Mouse (Mus musculus) heart, embryonic 13.5 days (tissue): Measurements from ENCODE around the gene Tmem206. TPM values are rescaled to one million over a fixed set of nuclear protein-coding genes. Genes with fewer than 3 reads are reported as not detected.

ENCODE experiments used
- ATAC-seq: fragments of 200-750 bp; cut with Nextera tagmentation; 2 replicates; pipeline ENCODE4 v1.8.0; 2017; ENCODE audit warnings: moderate TSS enrichment; ENCODE audit not compliant: insufficient number of reproducible peaks, low FRiP score, low TSS enrichment; ENCODE audit errors: extremely low read depth
- H3K27ac ChIP-seq: fragments of 300-500 bp; sonication (generic); replicated peaks from 2 replicates; pipeline ENCODE4 v1.5.1; 2015; ENCODE audit warnings: moderate library complexity, mild to moderate bottlenecking, inconsistent platforms
- H3K27me3 ChIP-seq: fragments of 300-500 bp; sonication (generic); replicated peaks from 2 replicates; pipeline ENCODE4 v1.6.1; 2015; ENCODE audit warnings: mild to moderate bottlenecking, inconsistent platforms
- H3K36me3 ChIP-seq: fragments of 300-500 bp; sonication (generic); 2 replicates; pipeline ENCODE4 v1.6.1; 2015; ENCODE audit warnings: mild to moderate bottlenecking, inconsistent platforms
- H3K4me1 ChIP-seq: fragments of 300-500 bp; sonication (generic); 2 replicates; pipeline ENCODE4 v1.6.1; 2015; ENCODE audit warnings: inconsistent platforms
- H3K4me2 ChIP-seq: fragments of 300-500 bp; sonication (generic); 2 replicates; pipeline ENCODE4 v1.6.1; 2015; ENCODE audit warnings: inconsistent platforms, mild to moderate bottlenecking, moderate library complexity
- H3K4me3 ChIP-seq: fragments of 300-500 bp; sonication (generic); 2 replicates; pipeline ENCODE4 v1.5.1; 2015; ENCODE audit warnings: moderate library complexity, mild to moderate bottlenecking, inconsistent platforms
- H3K9ac ChIP-seq: fragments of 300-500 bp; sonication (generic); 2 replicates; pipeline ENCODE4 v1.6.1; 2015; ENCODE audit warnings: inconsistent platforms, mild to moderate bottlenecking, moderate library complexity
- H3K9me3 ChIP-seq: fragments of 300-500 bp; sonication (generic); 2 replicates; pipeline ENCODE4 v1.6.1; 2016; ENCODE audit warnings: inconsistent platforms
- WGBS: fragments of 180-500 bp; shearing (Covaris S2); methylation state at CpG from one replicate; pipeline ENCODE4 v1.1.7; 2015; ENCODE audit warnings: mixed read lengths; 5-methylcytosine and 5-hydroxymethylcytosine counted together
- polyA plus RNA-seq: library from polyadenylated mRNA; unstranded; fragments of >200 nt; fragmentation: Nextera tagmentation; extraction: Ambion mirVana; gene quantifications from 2 replicates; pipeline ENCODE4 v1.2.1, GENCODE M21; 2015

Gene Tmem206
- polyA plus RNA-seq, 1 experiment from 2014 or later, result 16.2 TPM

- no peak for ATAC-seq
Measured at GRCm38 (mm10) chr1:191381955-191382736, 56.4 kb downstream of the Tmem206 start.

GRCm38 (mm10) chr1:191384786-191385430, 59.2 kb downstream of the Tmem206 start:
- H3K4me2 ChIP-seq, result no peak overlapping the region
- ATAC-seq, result no peak
- peaks cover 18% of the 10 kb centered on the region for H3K4me1 ChIP-seq
- WGBS, result 88% methylated on average over 10 of the region's 10 CpGs
- no peaks in the 10 kb centered on the region for H3K27me3 ChIP-seq
- H3K9me3 ChIP-seq, result no peaks in the 10 kb centered on the region
- H3K27ac ChIP-seq, result no peak overlapping the region
- H3K4me3 ChIP-seq, result no peak overlapping the region
- H3K36me3 ChIP-seq, result peaks cover 6% of the 10 kb centered on the region; the same call in 1 of the 2 replicates
- no peak overlapping the region for H3K9ac ChIP-seq

More at GRCm38 (mm10) chr1:191381955-191382736, 56.4 kb downstream of the Tmem206 start:
- H3K9ac ChIP-seq, result no peak overlapping the region
- H3K27me3 ChIP-seq, result no peaks in the 10 kb centered on the region
- 69% methylated on average over 11 of the region's 11 CpGs for WGBS
- peaks cover 22% of the 10 kb centered on the region for H3K4me1 ChIP-seq
- no peak overlapping the region; the same call in 1 of the 2 replicates for H3K27ac ChIP-seq
- no peak overlapping the region for H3K4me3 ChIP-seq
- H3K9me3 ChIP-seq, result no peaks in the 10 kb centered on the region
- H3K36me3 ChIP-seq, result peaks cover 6% of the 10 kb centered on the region; the same call in 1 of the 2 replicates
- H3K4me2 ChIP-seq, result no peak overlapping the region

GRCm38 (mm10) chr1:191391311-191391710, 65.6 kb downstream of the Tmem206 start:
- Histone ChIP-seq H3K27ac (peak overlapping the region; percentile 15; the same call in 1 of the 2 replicates), H3K4me1 (peaks cover 35% of the 10 kb centered on the region), H3K36me3 (no peaks in the 10 kb centered on the region), H3K9me3 (no peaks in the 10 kb centered on the region), H3K9ac (0 out of 2 replicates have a peak overlapping the region, but pooled peaks have one; percentile 15), H3K4me3 (no peak overlapping the region), H3K27me3 (no peaks in the 10 kb centered on the region), H3K4me2 (peak overlapping the region; percentile 26)
- no peak for ATAC-seq
- WGBS, result 13% methylated on average over 3 of the region's 3 CpGs

GRCm38 (mm10) chr1:191393536-191393935, 67.8 kb downstream of the Tmem206 start:
- no peak overlapping the region for H3K27ac ChIP-seq
- no peaks in the 10 kb centered on the region for H3K9me3 ChIP-seq
- no peak for ATAC-seq
- H3K27me3 ChIP-seq, result no peaks in the 10 kb centered on the region
- peaks cover 38% of the 10 kb centered on the region for H3K4me1 ChIP-seq
- H3K4me3 ChIP-seq, result no peak overlapping the region
- H3K36me3 ChIP-seq, result no peaks in the 10 kb centered on the region
- WGBS, result 58% methylated on average over 3 of the region's 3 CpGs
- no peak overlapping the region for H3K9ac ChIP-seq
- peak overlapping the region; percentile 81 for H3K4me2 ChIP-seq

- no peaks in the 10 kb centered on the region for H3K36me3 ChIP-seq
- H3K9me3 ChIP-seq, result no peaks in the 10 kb centered on the region
- H3K9ac ChIP-seq, result peak overlapping the region; percentile 98
- no peak for ATAC-seq
- peak overlapping the region; percentile 81 for H3K4me2 ChIP-seq
- no peaks in the 10 kb centered on the region for H3K27me3 ChIP-seq
- H3K27ac ChIP-seq, result no peak overlapping the region
- peak overlapping the region; percentile 78 for H3K4me3 ChIP-seq
- WGBS, result 27% methylated on average over 2 of the region's 2 CpGs
- peaks cover 38% of the 10 kb centered on the region for H3K4me1 ChIP-seq
Measured at GRCm38 (mm10) chr1:191394126-191394525, 68.4 kb downstream of the Tmem206 start.

GRCm38 (mm10) chr1:191395200-191395599, 69.5 kb downstream of the Tmem206 start:
- 6% methylated on average over 1 of the region's 1 CpGs for WGBS
- no peak overlapping the region for H3K27ac ChIP-seq

GRCm38 (mm10) chr1:191395871-191396433, 70.2 kb downstream of the Tmem206 start:
- ATAC-seq, result no peak
- H3K4me3 ChIP-seq, result peak overlapping the region; percentile 78
- 1% methylated on average over 34 of the region's 43 CpGs for WGBS

More at GRCm38 (mm10) chr1:191395200-191395599, 69.5 kb downstream of the Tmem206 start:
- peaks cover 40% of the 10 kb centered on the region for H3K4me1 ChIP-seq
- H3K4me2 ChIP-seq, result peak overlapping the region; percentile 81
- H3K9ac ChIP-seq, result peak overlapping the region; percentile 98
- no peaks in the 10 kb centered on the region for H3K36me3 ChIP-seq
- H3K27me3 ChIP-seq, result no peaks in the 10 kb centered on the region
- ATAC-seq, result no peak
- H3K4me3 ChIP-seq, result peak overlapping the region; percentile 78
- no peaks in the 10 kb centered on the region for H3K9me3 ChIP-seq

GRCm38 (mm10) chr1:191396446-191396845, 70.7 kb downstream of the Tmem206 start:
- Histone ChIP-seq H3K9ac (peak overlapping the region; percentile 98), H3K36me3 (no peaks in the 10 kb centered on the region), H3K4me3 (peak overlapping the region; percentile 78), H3K27ac (peak overlapping the region; percentile 97), H3K4me1 (peaks cover 38% of the 10 kb centered on the region), H3K27me3 (no peaks in the 10 kb centered on the region), H3K4me2 (peak overlapping the region; percentile 81), H3K9me3 (no peaks in the 10 kb centered on the region)
- WGBS, result 1% methylated on average over 41 of the region's 74 CpGs
- peak; percentile 26; the same call in 1 of the 2 replicates for ATAC-seq

More at GRCm38 (mm10) chr1:191395871-191396433, 70.2 kb downstream of the Tmem206 start:
- Histone ChIP-seq H3K27me3 (no peaks in the 10 kb centered on the region), H3K4me2 (peak overlapping the region; percentile 81), H3K4me1 (peaks cover 39% of the 10 kb centered on the region), H3K27ac (peak overlapping the region; percentile 97), H3K9me3 (no peaks in the 10 kb centered on the region), H3K9ac (peak overlapping the region; percentile 98), H3K36me3 (no peaks in the 10 kb centered on the region)

- no peaks in the 10 kb centered on the region for H3K36me3 ChIP-seq
- H3K9ac ChIP-seq, result peak overlapping the region; percentile 98
- peaks cover 32% of the 10 kb centered on the region for H3K4me1 ChIP-seq
- H3K4me2 ChIP-seq, result peak overlapping the region; percentile 81
- under 1% methylated on average over 80 of the region's 82 CpGs for WGBS
- H3K4me3 ChIP-seq, result peak overlapping the region; percentile 78
- H3K9me3 ChIP-seq, result no peaks in the 10 kb centered on the region
- H3K27ac ChIP-seq, result peak overlapping the region; percentile 99
- peak; percentile 95 for ATAC-seq
- H3K27me3 ChIP-seq, result no peaks in the 10 kb centered on the region
Measured at GRCm38 (mm10) chr1:191396897-191397849, 71.5 kb downstream of the Tmem206 start.
